Comparison of ENCODE assay signal across 23 mouse cellular contexts in the genomic region with DNA sequence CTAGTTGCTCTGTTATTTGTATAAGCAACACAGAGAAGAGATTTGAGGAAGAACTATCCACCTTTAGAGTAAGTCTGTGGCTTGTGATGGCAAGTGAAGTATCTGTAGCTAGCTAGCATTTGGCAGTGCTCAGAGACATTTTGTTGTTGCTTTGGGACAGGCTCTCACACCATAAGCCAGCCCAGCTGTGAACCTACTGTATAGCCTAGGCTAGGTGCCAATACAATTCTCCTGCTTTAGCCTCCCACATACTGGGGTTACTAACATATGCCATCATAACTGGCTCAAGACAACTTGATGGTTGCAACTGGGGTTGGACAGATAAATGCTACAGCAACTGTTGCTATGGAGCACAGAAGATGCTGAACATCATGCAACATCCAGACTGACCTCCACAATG. TPM values are rescaled to one million over a fixed set of nuclear protein-coding genes. Genes with fewer than 3 reads are reported as not detected.
DNase-seq lines count a peak whose midpoint lies in the region; ATAC-seq and TF ChIP-seq lines count a peak whose summit lies in the region.
"Had no signal": no experiment of that assay in that cellular context is flagged by ENCODE, and none has a peak within 500 bp of the region (broad histone marks: within the 10 kb centered on the region; RNA-seq: fewer than 3 reads in every experiment).

No protein-coding gene starts in this region.

- H3K36me3 ChIP-seq in forebrain, embryonic 14.5 days (ENCODE audit: control insufficient read depth, insufficient read depth, low read length): no peaks in the 10 kb centered on the region
- no peaks in the 10 kb centered on the region for H3K36me3 ChIP-seq in forebrain, embryonic 12.5 days (replicated peaks)
- no peaks in the 10 kb centered on the region for H3K36me3 ChIP-seq in forebrain, embryonic 16.5 days (ENCODE audit: control insufficient read depth, insufficient read depth)
- H3K36me3 ChIP-seq in forebrain, postnatal 0 days (ENCODE audit: insufficient read depth): no peaks in the 10 kb centered on the region
- H3K36me3 ChIP-seq: embryonic facial prominence, embryonic 10.5 days; embryonic facial prominence, embryonic 12.5 days had no signal

- H3K4me2 ChIP-seq in forebrain, embryonic 14.5 days (ENCODE audit: low read length): no peak overlapping the region
- no peak overlapping the region for H3K4me2 ChIP-seq in forebrain, embryonic 12.5 days
- H3K4me2 ChIP-seq in forebrain, embryonic 16.5 days (ENCODE audit: low read length): no peak overlapping the region
- no peak overlapping the region for H3K4me2 ChIP-seq in forebrain, postnatal 0 days (ENCODE audit: low read depth)
- H3K4me2 ChIP-seq: embryonic facial prominence, embryonic 12.5 days had no signal

- no peaks in the 10 kb centered on the region for H3K9me3 ChIP-seq in forebrain, embryonic 14.5 days (replicated peaks; ENCODE audit: control insufficient read depth, low read length)
- no peaks in the 10 kb centered on the region for H3K9me3 ChIP-seq in forebrain, embryonic 12.5 days
- H3K9me3 ChIP-seq in forebrain, embryonic 16.5 days (ENCODE audit: control insufficient read depth, low read length): no peaks in the 10 kb centered on the region
- H3K9me3 ChIP-seq in forebrain, postnatal 0 days (ENCODE audit: low read length): no peaks in the 10 kb centered on the region
- H3K9me3 ChIP-seq: embryonic facial prominence, embryonic 10.5 days; embryonic facial prominence, embryonic 12.5 days had no signal

- no peaks in the 10 kb centered on the region for H3K4me1 ChIP-seq in forebrain, embryonic 14.5 days (ENCODE audit: control insufficient read depth, insufficient read depth, low read length)
- no peaks in the 10 kb centered on the region for H3K4me1 ChIP-seq in forebrain, embryonic 12.5 days
- H3K4me1 ChIP-seq in forebrain, embryonic 16.5 days (replicated peaks; ENCODE audit: control insufficient read depth, insufficient read depth, low read length): no peaks in the 10 kb centered on the region
- H3K4me1 ChIP-seq in forebrain, postnatal 0 days (ENCODE audit: insufficient read depth): peaks cover 3% of the 10 kb centered on the region; the same call in 1 of the 2 replicates
- H3K4me1 ChIP-seq: embryonic facial prominence, embryonic 10.5 days; embryonic facial prominence, embryonic 12.5 days had no signal

- TF ChIP-seq CTCF in forebrain, postnatal 0 days (IDR thresholded peaks at IDR 0.05; ENCODE audit: low read depth): no peak

- H3K27ac ChIP-seq in forebrain, embryonic 14.5 days (ENCODE audit: low read depth, low read length): no peak overlapping the region
- no peak overlapping the region for H3K27ac ChIP-seq in forebrain, embryonic 12.5 days
- H3K27ac ChIP-seq in forebrain, embryonic 16.5 days (ENCODE audit: low read length): no peak overlapping the region
- H3K27ac ChIP-seq in forebrain, postnatal 0 days (ENCODE audit: low read depth, low read length): no peak overlapping the region
- H3K27ac ChIP-seq: embryonic facial prominence, embryonic 10.5 days; embryonic facial prominence, embryonic 12.5 days had no signal

- peak; percentile 59 for DNase-seq in forebrain, embryonic 14.5 days (ENCODE audit: low spot score)
- no peak for DNase-seq in forebrain, postnatal 0 days
- DNase-seq in right cerebral cortex, postnatal 25 days: no peak
- DNase-seq: adrenal gland, adult 2 months; adrenal gland, postnatal 10 days; adrenal gland, postnatal 25 days; B cell, adult 2 months; cerebellum, adult 11-12 months; cerebellum, adult 2 months; cerebellum, adult 9-10 months; cerebellum, postnatal 10 days; cerebellum, postnatal 25 days had no signal

- ATAC-seq in forebrain, embryonic 14.5 days: peak; percentile 90
- no peak for ATAC-seq in forebrain, embryonic 12.5 days (ENCODE audit: low FRiP score)
- ATAC-seq in forebrain, embryonic 16.5 days: peak; percentile 74
- ATAC-seq in forebrain, postnatal 0 days: no peak
- ATAC-seq: CD4-positive, CD25-positive, alpha-beta regulatory T cell, adult 4 months had no signal

- H3K27me3 ChIP-seq in forebrain, embryonic 14.5 days (replicated peaks; ENCODE audit: control insufficient read depth, insufficient read depth, low read length): no peaks in the 10 kb centered on the region
- H3K27me3 ChIP-seq in forebrain, embryonic 12.5 days: no peaks in the 10 kb centered on the region
- H3K27me3 ChIP-seq in forebrain, embryonic 16.5 days (replicated peaks; ENCODE audit: control insufficient read depth, insufficient read depth, low read length): no peaks in the 10 kb centered on the region
- no peaks in the 10 kb centered on the region for H3K27me3 ChIP-seq in forebrain, postnatal 0 days (ENCODE audit: insufficient read depth, low read length)
- H3K27me3 ChIP-seq: embryonic facial prominence, embryonic 12.5 days had no signal

- H3K9ac ChIP-seq in forebrain, embryonic 14.5 days (ENCODE audit: low read length): no peak overlapping the region
- no peak overlapping the region for H3K9ac ChIP-seq in forebrain, embryonic 12.5 days
- H3K9ac ChIP-seq in forebrain, embryonic 16.5 days (replicated peaks; ENCODE audit: low read depth, low read length): no peak overlapping the region
- no peak overlapping the region for H3K9ac ChIP-seq in forebrain, postnatal 0 days
- H3K9ac ChIP-seq: embryonic facial prominence, embryonic 12.5 days had no signal

- H3K4me3 ChIP-seq in forebrain, embryonic 14.5 days (ENCODE audit: low read depth, low read length): no peak overlapping the region
- H3K4me3 ChIP-seq in forebrain, embryonic 12.5 days (replicated peaks): no peak overlapping the region
- H3K4me3 ChIP-seq in forebrain, embryonic 16.5 days (replicated peaks; ENCODE audit: low read length): no peak overlapping the region
- H3K4me3 ChIP-seq in forebrain, postnatal 0 days (ENCODE audit: low read depth, low read length): no peak overlapping the region
- H3K4me3 ChIP-seq: embryonic facial prominence, embryonic 10.5 days; embryonic facial prominence, embryonic 12.5 days had no signal

RNA-seq across cellular contexts. Expression of gene Gm45261, which starts 1.8 kb away (rescaled TPM):
- polyA plus RNA-seq in forebrain, embryonic 14.5 days (2014; fragmentation: Nextera tagmentation; extraction: Ambion mirVana): not detected in 2 replicates
- not detected in 2 replicates for polyA plus RNA-seq in forebrain, embryonic 12.5 days (2016; fragmentation: Nextera tagmentation; extraction: Ambion mirVana)
- not detected in 2 replicates for polyA plus RNA-seq in forebrain, embryonic 16.5 days (2015; fragmentation: Nextera tagmentation; extraction: Ambion mirVana)
- not detected in 2 replicates for total RNA-seq in forebrain, postnatal 0 days (2014; rRNA removed)
- not detected in 2 replicates for polyA plus RNA-seq in forebrain, postnatal 0 days (2015; fragmentation: Nextera tagmentation; extraction: Ambion mirVana)
- total RNA-seq: adrenal gland, adult 2 months; adrenal gland, postnatal 10 days; adrenal gland, postnatal 25 days; adrenal gland, postnatal 4 days; ES-E14; MEL had no signal
- polyA plus RNA-seq: adrenal gland, adult 2 months; CD4-positive, CD25-positive, alpha-beta regulatory T cell, adult 4 months; cerebellum, adult 2 months; cortical plate, adult 2 months; embryonic facial prominence, embryonic 10.5 days; embryonic facial prominence, embryonic 12.5 days; embryonic facial prominence, embryonic 14.5 days; forebrain, embryonic 11.5 days had no signal

Comparison
In these comparisons a context has a peak if more than half of its experiments do, and no peak if none do; other contexts are left out.
1. ATAC-seq: peak in forebrain, embryonic 14.5 days (single experiment) and forebrain, embryonic 16.5 days (single experiment); none in forebrain, embryonic 12.5 days (single experiment) and forebrain, postnatal 0 days (single experiment).